Mouse (Mus musculus) ES-Bruce4 (cell line): ENCODE data around the gene Mapt.
A peak's percentile ranks its signal among the peaks of the same experiment; 100 is the strongest.

ENCODE experiments used
- EP300 ChIP-seq: IDR thresholded peaks from 2 replicates; pipeline ENCODE4 v1.6.1; 2011; ENCODE audit warnings: low read depth, low read length; ENCODE audit not compliant: insufficient read depth
- POLR2A ChIP-seq: IDR thresholded peaks from one replicate; pipeline ENCODE4 v1.8.1; 2011; ENCODE audit warnings: low read length; ENCODE audit not compliant: insufficient read depth

DNA sequence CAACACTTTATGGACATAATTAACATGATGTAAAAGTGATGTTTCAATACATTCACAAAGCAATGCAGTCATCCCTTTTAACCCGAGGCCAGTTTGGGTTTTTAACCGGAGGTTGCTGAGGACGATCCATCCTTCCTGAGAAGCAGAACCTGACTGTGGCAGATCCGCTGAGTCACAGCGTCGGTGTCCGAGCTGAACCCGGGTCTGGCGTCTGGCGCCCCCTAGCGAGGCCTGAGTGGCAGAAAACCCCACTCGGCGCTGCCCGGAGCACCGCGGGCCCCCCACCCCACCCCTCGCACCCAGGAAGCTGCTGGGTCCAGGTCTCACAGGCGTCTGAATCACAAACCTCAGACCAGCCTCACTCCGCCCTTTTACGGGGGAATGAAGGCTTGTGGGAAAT is 47.0 kb downstream of the Mapt start:
- TF ChIP-seq EP300 (peak; percentile 77), POLR2A (no peak)
